In the genomic region with DNA sequence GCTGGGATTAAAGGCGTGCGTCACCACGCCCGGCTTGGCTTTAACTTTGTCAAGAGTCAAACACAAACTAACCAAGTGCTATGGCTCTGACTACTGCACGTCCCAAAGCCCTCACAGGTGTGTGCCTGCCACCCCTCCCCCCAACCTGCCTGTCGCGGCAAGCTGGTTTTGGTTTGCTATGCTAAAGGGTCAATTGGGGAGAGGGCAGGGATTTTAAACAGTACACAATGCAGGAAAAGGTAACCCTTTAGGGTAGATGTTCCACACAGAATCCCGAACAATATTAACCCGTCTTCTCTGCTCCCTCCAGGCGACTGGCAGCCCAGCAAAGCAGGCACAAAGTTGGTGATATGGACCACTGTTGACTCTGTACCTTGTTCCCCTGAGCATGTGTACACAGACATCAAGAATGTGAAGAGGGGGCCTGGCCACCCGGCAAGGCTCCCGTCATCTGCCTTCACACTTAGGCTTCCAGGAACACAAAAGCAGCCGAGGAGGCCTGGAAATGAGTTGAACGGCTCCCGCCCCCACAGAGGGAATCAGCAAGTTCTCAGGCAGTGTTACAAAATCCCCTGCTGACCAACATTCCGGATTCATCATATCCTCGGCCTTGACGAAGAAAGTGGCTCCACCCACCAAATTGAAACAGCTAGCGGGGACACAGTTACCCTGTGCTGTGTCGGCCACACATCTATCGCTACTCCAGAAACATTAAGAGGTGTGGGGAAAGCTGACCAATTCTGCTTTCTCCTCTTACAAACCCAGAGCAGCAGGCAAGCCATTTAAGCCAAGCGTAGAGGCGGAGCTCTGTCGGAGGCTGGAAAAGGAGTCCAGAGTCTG, we compare ENCODE assay signal across 8 mouse cellular contexts. TPM values are rescaled to one million over a fixed set of nuclear protein-coding genes. Genes with fewer than 3 reads are reported as not detected.
DNase-seq lines count a peak whose midpoint lies in the region; ATAC-seq and TF ChIP-seq lines count a peak whose summit lies in the region.

No protein-coding gene starts in this region.

- peaks cover 9% of the 10 kb centered on the region for H3K4me1 ChIP-seq in hindbrain, postnatal 0 days (ENCODE audit: insufficient read depth, low read length)
- peaks cover 39% of the 10 kb centered on the region for H3K4me1 ChIP-seq in liver, embryonic 15.5 days (replicated peaks)

- H3K4me2 ChIP-seq in hindbrain, postnatal 0 days (ENCODE audit: low read depth, low read length), result peak overlapping the region; percentile 98
- peak overlapping the region; percentile 72 for H3K4me2 ChIP-seq in liver, embryonic 15.5 days

- peak overlapping the region; percentile 58; the same call in 1 of the 2 replicates for H3K4me3 ChIP-seq in layer of hippocampus, adult 2 months
- no peak overlapping the region for H3K4me3 ChIP-seq in hindbrain, postnatal 0 days (ENCODE audit: low read length)
- peak overlapping the region; percentile 58 for H3K4me3 ChIP-seq in liver, embryonic 15.5 days (replicated peaks)

- no peak for DNase-seq in layer of hippocampus, adult 2 months (ENCODE audit: low spot score in 2 of 2)
- no peak for DNase-seq in layer of hippocampus, adult 9-10 months (ENCODE audit: low spot score)
- peak; percentile 82 for DNase-seq in adrenal gland, adult 8-10 months
- DNase-seq in forelimb bud, embryonic 11.5 days (ENCODE audit: low read depth, low spot score), result peak; percentile 53
- DNase-seq in hindbrain, postnatal 0 days (ENCODE audit: low spot score), result peak; percentile 22
- peak; percentile 51 for DNase-seq in neural tube, embryonic 10.5 days (ENCODE audit: extremely low spot score, low spot score)
- no peak for DNase-seq in cerebellum, adult 9-11 months

- 10% methylated on average over 24 of the region's 24 CpGs for WGBS in hindbrain, postnatal 0 days
- 9% methylated on average over 24 of the region's 24 CpGs for WGBS in liver, embryonic 15.5 days (ENCODE audit: insufficient replicate concordance)

- no peaks in the 10 kb centered on the region for H3K36me3 ChIP-seq in hindbrain, postnatal 0 days (ENCODE audit: insufficient read depth, low read length)
- no peaks in the 10 kb centered on the region for H3K36me3 ChIP-seq in liver, embryonic 15.5 days (replicated peaks)

- ATAC-seq in hindbrain, postnatal 0 days, result peak; percentile 36; the same call in 1 of the 2 replicates
- peak; percentile 40; the same call in 1 of the 2 replicates for ATAC-seq in liver, embryonic 15.5 days (ENCODE audit: insufficient read depth)

- H3K9ac ChIP-seq in hindbrain, postnatal 0 days (replicated peaks; ENCODE audit: low read length), result no peak overlapping the region
- no peak overlapping the region for H3K9ac ChIP-seq in liver, embryonic 15.5 days

- peaks cover 46% of the 10 kb centered on the region for H3K27me3 ChIP-seq in hindbrain, postnatal 0 days (ENCODE audit: insufficient read depth, low read length)
- peaks cover 87% of the 10 kb centered on the region for H3K27me3 ChIP-seq in liver, embryonic 15.5 days

- no peak for TF ChIP-seq CTCF in layer of hippocampus, adult 2 months (conservative IDR thresholded peaks at IDR 0.05)
- TF ChIP-seq CTCF in hindbrain, postnatal 0 days (IDR thresholded peaks at IDR 0.05; ENCODE audit: low read depth), result no peak

- no peaks in the 10 kb centered on the region for H3K9me3 ChIP-seq in hindbrain, postnatal 0 days (ENCODE audit: low read length)
- H3K9me3 ChIP-seq in liver, embryonic 15.5 days (replicated peaks), result no peaks in the 10 kb centered on the region

- no peak overlapping the region for H3K27ac ChIP-seq in layer of hippocampus, adult 2 months
- H3K27ac ChIP-seq in hindbrain, postnatal 0 days, result no peak overlapping the region
- peak overlapping the region; percentile 55 for H3K27ac ChIP-seq in liver, embryonic 15.5 days (replicated peaks)

RNA-seq across cellular contexts. Expression of gene Rab20, which starts 2.0 kb away (rescaled TPM):
- total RNA-seq in layer of hippocampus, adult 2 months (2021), result not detected
- 10 to 100 TPM in 2 of 4 experiments, 1 to 10 TPM in 2; 9.2 to 14.0 (median 10.8) TPM for total RNA-seq in adrenal gland, adult 8-10 months (2022)
- 0.58 and 4.7 TPM in 2 replicates for total RNA-seq in hindbrain, postnatal 0 days (2014; rRNA removed)
- polyA plus RNA-seq in hindbrain, postnatal 0 days (2015; fragmentation: Nextera tagmentation; extraction: Ambion mirVana), result 2.2 and 3.1 TPM in 2 replicates
- 5.8 and 6.9 TPM in 2 replicates for polyA plus RNA-seq in liver, embryonic 15.5 days (2015; fragmentation: Nextera tagmentation; extraction: Ambion mirVana)

RNA-seq across cellular contexts. Expression of gene Naxd, which starts 20.7 kb away (rescaled TPM):
- 10 to 100 TPM; 62.7 to 69.0 TPM for total RNA-seq in layer of hippocampus, adult 2 months (2021)
- total RNA-seq in adrenal gland, adult 8-10 months (2022), result 10 to 100 TPM; 73.9 to 84.5 (median 77.5) TPM
- total RNA-seq in hindbrain, postnatal 0 days (2014; rRNA removed), result 86.9 and 115 TPM in 2 replicates
- polyA plus RNA-seq in hindbrain, postnatal 0 days (2015; fragmentation: Nextera tagmentation; extraction: Ambion mirVana), result 125 and 129 TPM in 2 replicates
- polyA plus RNA-seq in liver, embryonic 15.5 days (2015; fragmentation: Nextera tagmentation; extraction: Ambion mirVana), result 37.1 and 40.1 TPM in 2 replicates

Comparison
In these comparisons a context has a peak if more than half of its experiments do, and no peak if none do; other contexts are left out.
1. DNase-seq: peak in adrenal gland, adult 8-10 months (single experiment), forelimb bud, embryonic 11.5 days (single experiment), hindbrain, postnatal 0 days (single experiment) and neural tube, embryonic 10.5 days (single experiment); none in layer of hippocampus, adult 2 months (0 of 2), layer of hippocampus, adult 9-10 months (single experiment) and cerebellum, adult 9-11 months (single experiment).